Mouse (Mus musculus): ENCODE measurements around the gene Tfg.

Gene Tfg

GRCm38 (mm10) chr16:56645251-56645650, 72.0 kb downstream of the Tfg start:
- DNase-seq (ENCODE audit: low spot score in 2 of 2) = no peak

All from urinary bladder, adult 18-20 months (tissue).